Mouse (Mus musculus) liver, postnatal 0 days (tissue): Measurements from ENCODE around the gene Cysrt1.

Experiments
- CTCF ChIP-seq: sonication (generic); IDR thresholded peaks from 2 replicates; pipeline ENCODE4 v1.5.1; 2016; ENCODE audit warnings: antibody characterized with exemption, low read depth
- EP300 ChIP-seq: IDR thresholded peaks from 2 replicates; pipeline ENCODE4 v1.6.1; 2016; ENCODE audit warnings: antibody characterized with exemption, low read depth, mild to moderate bottlenecking

DNA sequence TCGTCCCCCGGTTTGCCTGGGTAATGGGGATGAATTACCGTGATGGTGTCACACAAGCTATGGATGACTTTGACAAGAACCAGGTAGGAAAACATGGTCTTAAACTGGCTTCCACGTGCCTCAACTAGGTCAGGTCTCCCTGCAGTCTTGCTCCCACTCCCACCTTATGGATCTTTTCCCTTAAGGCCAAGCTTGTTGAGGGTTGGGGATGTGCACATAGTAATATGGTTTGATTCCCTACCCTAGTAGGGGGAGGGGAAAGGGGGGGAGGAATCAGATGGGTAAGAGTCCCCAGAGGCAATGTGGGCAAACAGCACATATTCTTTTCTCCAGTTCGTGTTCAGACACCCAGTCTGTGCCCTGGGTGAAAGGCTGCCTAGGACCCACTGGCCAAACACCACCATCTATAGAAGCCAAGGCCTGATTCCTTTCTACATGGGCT, 20.9 kb downstream of the Cysrt1 start:
- TF ChIP-seq CTCF (no peak), EP300 (no peak)
